Mouse (Mus musculus) left cerebral cortex, postnatal 25 days (tissue): ENCODE measurements around the gene Acvrl1. TPM values are rescaled to one million over a fixed set of nuclear protein-coding genes. Genes with fewer than 3 reads are reported as not detected.
"Not testable (repeated sequence)": the region's sequence is repeated elsewhere in the genome, so short reads cannot be mapped to it uniquely, and the experiment has no call there.

Experiments
- DNase-seq, 2 experiments: peaks; one replicate each; pipeline ENCODE4 v3.0.0; 2022; ENCODE audit warnings: low spot score in 2 of 2, mixed read lengths in 1 of 2
- intact Hi-C: fragments of 180-260 bp; cut with DNase I; formaldehyde crosslinking; loops from one replicate; pipeline ENCODE4 v1.15.1; 2025
- total RNA-seq, 2 experiments: library from RNA; stranded (reverse); gene quantifications; 2 replicates each; pipeline ENCODE4 v1.2.3; 2021

Acvrl1 gene
- total RNA-seq, 2 experiments from 2014 or later: 12.3 to 12.5 TPM

- intact Hi-C loops: no loop called here
- peak; percentile 31 to 57 for DNase-seq
These were observed 22.8 kb upstream of the Acvrl1 start for GRCm38 (mm10) chr15:101105496-101105994.

- DNase-seq: no peak
- intact Hi-C loops: no loop called here
These were observed 22.3 kb upstream of the Acvrl1 start for GRCm38 (mm10) chr15:101106011-101106410.

- no peak for DNase-seq
- intact Hi-C loops: no loop called here
These were observed 20.2 kb upstream of the Acvrl1 start for GRCm38 (mm10) chr15:101107906-101108671.

GRCm38 (mm10) chr15:101113176-101113575 lies 15.1 kb upstream of the Acvrl1 start:
- intact Hi-C loops: no loop called here
- DNase-seq: no peak

- intact Hi-C loops, DNase-seq: not testable (repeated sequence)
These were observed 14.5 kb upstream of the Acvrl1 start for GRCm38 (mm10) chr15:101113778-101114177.

DNA sequence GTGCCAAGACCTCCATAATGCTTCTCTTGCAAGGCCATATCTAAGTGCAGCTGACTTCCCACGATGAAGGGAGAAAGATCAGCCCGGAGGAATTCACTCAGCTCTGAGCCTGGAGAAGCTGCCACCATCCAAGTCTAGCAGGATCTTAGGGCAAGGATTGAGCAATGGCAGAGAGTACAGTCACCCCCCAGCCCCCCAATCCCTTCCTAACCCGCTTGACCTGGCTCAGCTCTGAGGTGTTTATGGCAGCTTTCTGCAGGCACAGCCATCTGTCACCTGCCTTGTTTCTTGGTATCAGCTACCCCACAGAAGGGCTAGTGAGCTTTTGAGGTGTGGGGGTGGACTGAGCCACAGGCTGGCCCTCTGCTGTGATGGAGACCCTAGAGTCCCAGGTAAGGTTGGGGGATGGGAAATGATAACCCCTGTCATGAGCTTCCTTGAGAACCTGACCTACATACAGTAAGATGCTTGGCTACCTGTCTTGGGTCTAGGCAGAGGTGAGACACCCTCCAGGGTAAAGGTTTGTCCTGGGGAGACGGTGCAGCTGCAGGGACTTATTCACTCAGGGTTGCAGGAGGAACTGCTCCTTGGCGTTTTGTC lies 12.7 kb upstream of the Acvrl1 start, which contains the start of gene Ankrd33:
Ankrd33 (plus strand) TSS at position 245 of the 600 bp plus-strand sequence.
- no peak for DNase-seq
- intact Hi-C loops: no loop called here

- DNase-seq: no peak
These were observed 9.8 kb upstream of the Acvrl1 start for GRCm38 (mm10) chr15:101118399-101119125.

GRCm38 (mm10) chr15:101121411-101122289 lies 6.7 kb upstream of the Acvrl1 start:
- intact Hi-C loops: no loop called here
- DNase-seq: no peak

More at GRCm38 (mm10) chr15:101118399-101119125, 9.8 kb upstream of the Acvrl1 start:
- intact Hi-C loops: no loop called here

DNA sequence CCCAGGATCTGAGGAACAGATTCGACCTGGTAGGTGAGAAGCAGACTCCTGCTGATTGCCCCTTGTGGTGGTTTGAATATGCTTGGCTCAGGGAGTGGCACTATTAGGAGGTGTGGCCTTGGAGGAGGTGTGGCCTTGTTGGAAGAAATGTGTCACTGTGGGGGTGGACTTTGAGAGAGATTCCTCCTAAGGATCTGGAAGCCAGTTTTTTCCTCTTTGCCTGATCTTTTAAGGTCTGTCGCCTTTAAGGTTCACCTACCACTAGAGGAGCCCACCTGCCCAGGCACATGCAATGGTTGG lies 6.1 kb upstream of the Acvrl1 start:
- intact Hi-C loops: no loop called here
- no peak for DNase-seq

DNA sequence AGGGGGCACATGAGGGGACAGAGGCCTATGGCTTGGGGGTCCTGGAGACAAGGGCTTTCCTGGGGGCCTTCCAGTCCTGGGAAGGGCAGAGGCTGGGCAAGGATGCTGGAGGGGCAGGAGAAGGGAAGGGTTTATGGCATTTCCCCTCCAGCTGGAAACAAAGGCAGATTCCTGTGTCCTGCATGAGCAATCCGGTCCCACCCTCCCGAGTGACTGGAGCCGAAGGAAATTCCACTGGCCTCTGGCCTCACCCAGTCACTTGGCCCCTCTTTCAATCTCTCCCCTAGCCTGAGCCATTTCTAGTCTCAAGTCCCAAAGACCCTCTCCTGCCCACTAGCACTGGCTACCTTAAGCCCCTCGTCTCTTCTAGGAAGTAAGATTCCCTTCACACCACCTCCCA lies 5.1 kb upstream of the Acvrl1 start:
- no peak for DNase-seq
- intact Hi-C loops: no loop called here

GRCm38 (mm10) chr15:101125561-101125960 lies 2.8 kb upstream of the Acvrl1 start:
- no peak for DNase-seq
- intact Hi-C loops: no loop called here

- no peak for DNase-seq
- intact Hi-C loops: no loop called here
These were observed 1.3 kb upstream of the Acvrl1 start for GRCm38 (mm10) chr15:101126876-101127544.

- intact Hi-C loops: no loop called here
- DNase-seq: no peak
These were observed 1.1 kb downstream of the Acvrl1 start for GRCm38 (mm10) chr15:101129412-101129811.

DNA sequence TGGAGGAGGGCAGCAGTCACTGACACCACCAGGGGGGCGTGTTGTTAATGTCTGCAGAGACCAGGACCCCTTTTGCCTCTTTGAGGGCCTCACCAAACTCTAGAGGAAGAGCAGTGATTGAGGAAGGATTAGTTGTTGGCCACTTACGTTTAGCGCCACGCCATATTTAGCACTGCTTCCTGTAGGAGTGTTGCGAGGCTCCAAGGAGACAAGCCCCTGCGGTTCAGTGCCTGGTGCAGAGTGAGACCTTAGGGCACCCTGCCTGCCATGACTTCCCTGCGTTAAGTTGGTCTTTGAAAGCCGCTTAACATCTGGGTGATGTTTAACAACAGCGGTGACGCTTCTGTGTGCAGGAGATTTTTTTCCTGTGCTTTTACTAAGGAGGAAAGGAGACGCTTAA lies 3.2 kb downstream of the Acvrl1 start:
- no peak for DNase-seq
- intact Hi-C loops: no loop called here

DNA sequence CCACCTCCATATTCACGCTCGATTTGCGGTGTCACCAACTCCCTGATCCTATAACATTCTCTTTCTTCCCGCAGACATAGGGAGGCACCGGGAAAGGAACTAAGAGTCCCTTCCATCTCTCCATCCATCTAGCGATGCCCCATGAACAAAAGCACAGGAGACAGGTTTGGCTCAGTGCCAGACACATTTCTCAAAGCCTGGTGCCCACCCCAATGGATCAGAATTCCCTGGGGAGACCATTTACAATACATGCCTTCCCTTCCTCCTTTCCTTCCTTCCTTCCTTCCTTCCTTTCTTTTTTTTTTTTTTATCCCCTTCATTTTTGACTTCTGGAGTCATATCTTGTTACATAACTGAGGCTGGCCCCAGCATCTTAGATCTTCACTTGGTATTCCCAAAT lies 3.7 kb downstream of the Acvrl1 start:
- intact Hi-C loops: no loop called here
- no peak for DNase-seq

GRCm38 (mm10) chr15:101132761-101133160 lies 4.4 kb downstream of the Acvrl1 start:
- no peak for DNase-seq
- intact Hi-C loops: no loop called here

DNA sequence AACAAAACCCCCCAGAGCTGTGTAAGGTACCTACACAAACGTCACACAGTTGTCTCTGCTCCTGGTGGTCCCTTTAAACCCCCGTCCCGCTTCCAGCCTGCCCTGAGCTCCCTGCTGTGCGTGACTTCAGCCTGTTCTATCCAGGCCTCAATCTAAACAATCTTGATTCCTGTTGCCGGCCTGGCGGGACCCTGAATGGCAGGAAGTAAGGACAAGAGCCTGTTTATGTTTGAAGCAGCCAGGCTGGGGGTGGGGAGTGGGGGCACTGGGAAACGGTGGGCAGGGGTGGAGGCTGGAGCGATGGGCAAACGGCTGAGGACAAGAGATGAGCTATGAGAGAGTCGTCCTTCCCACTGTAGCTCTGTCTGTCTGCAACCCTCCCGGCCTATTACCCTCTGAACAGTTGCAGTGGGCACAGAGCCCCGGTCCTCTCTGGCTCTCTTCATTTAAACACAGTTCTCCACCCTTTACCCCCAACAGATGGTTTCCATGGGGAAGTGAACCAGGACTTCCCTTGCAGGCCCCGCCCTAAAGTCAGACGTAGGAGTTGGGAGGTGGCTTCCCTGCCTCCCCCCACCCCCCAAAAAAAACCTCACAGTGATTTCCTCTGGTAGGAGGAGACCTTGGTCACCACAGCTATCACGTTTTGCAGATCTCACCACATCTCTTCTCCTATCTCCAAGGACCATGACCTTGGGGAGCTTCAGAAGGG lies 5.8 kb downstream of the Acvrl1 start:
- DNase-seq: no peak
- intact Hi-C loops: no loop called here

- no peak for DNase-seq
- intact Hi-C loops: no loop called here
These were observed 7.1 kb downstream of the Acvrl1 start for GRCm38 (mm10) chr15:101135405-101135804.

GRCm38 (mm10) chr15:101137455-101137854 lies 9.1 kb downstream of the Acvrl1 start:
- DNase-seq: no peak

More at GRCm38 (mm10) chr15:101137455-101137854, 9.1 kb downstream of the Acvrl1 start:
- intact Hi-C loops: no loop called here
